Mouse (Mus musculus): ENCODE data around the gene Irf6. TPM values are rescaled to one million over a fixed set of nuclear protein-coding genes. Genes with fewer than 3 reads are reported as not detected.

Gene Irf6
- polyA plus RNA-seq, 1 experiment = 25.9 TPM

DNA sequence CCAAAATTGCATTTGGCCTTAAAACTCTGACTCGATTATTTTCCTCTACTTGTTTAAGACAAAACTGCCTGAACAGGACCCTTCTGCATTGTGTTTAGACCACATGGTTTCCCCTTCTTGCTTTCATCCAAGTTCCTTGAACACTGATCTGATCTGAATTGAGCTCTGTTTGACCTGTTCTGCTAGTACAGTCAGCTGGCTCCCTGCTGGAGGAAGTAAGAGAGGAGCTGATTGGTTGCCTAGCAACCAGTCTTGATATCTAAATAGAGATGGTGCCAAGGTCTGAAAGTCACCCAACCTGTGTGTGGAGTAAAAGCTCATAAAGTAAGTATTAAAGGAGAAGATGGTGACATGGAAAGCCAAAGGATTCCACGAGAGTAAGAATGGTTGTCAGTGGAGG is 16.9 kb downstream of the Irf6 start:
- no peak overlapping the region for H3K4me3 ChIP-seq (replicated peaks; ENCODE audit: extremely low read depth, low read depth, low read length)
- H3K4me1 ChIP-seq (ENCODE audit: control insufficient read depth, insufficient read depth, low read length) = peaks cover 8% of the 10 kb centered on the region; the same call in 1 of the 2 replicates
- 33% methylated on average over 2 of the region's 2 CpGs for WGBS
- no peak for DNase-seq
- TF ChIP-seq POLR2A (IDR thresholded peaks at IDR 0.05; ENCODE audit: borderline replicate concordance, extremely low read depth, low read depth, low read length) (no peak), CTCF (IDR thresholded peaks at IDR 0.05; ENCODE audit: insufficient read depth, low read length) (no peak)

DNA sequence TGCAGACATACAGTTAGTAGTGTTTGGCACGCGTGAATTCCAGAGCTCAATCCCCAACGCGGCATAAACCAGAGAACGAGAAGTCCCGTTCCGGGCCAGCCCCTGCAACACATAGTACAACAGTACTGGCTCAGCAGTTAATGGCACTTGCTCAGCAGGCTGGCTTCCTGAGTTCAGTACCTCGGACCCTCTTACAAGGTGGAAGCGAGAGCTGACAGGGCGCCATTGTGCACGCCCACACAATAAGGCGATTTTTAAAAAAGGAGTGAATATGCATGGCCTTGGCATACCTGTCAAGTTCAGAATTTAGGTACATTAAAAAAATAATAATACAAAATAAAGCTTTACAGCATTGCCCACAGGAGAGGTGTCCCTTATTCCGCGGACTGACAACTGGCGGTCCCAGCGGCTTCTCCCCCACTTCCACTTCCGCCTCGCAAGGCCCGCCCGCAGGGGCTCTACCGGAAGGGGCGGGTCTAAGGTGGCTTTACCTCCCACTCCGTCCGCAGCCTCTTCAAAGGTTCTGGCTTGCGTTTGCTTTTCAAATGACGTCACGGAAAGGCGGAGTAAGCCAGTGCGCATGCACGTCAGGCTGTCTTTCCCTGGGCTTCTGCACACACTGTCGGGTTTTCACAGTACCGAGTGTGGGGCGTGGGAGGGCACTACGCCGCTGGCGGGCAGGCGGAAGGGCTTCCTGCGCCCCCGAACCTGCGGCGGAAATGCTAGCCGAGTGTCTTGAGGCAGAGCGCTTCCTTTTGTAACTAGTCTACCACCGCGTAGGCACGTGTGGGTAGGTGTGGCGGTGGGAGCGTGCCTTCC is 20.3 kb downstream of the Irf6 start:
- H3K4me1 ChIP-seq (ENCODE audit: control insufficient read depth, insufficient read depth, low read length) = peaks cover 10% of the 10 kb centered on the region; the same call in 1 of the 2 replicates
- WGBS = under 1% methylated on average over 48 of the region's 48 CpGs
- peak; percentile 96 for DNase-seq
- peak overlapping the region; percentile 93 for H3K4me3 ChIP-seq (replicated peaks; ENCODE audit: extremely low read depth, low read depth, low read length)
- TF ChIP-seq POLR2A (IDR thresholded peaks at IDR 0.05; ENCODE audit: borderline replicate concordance, extremely low read depth, low read depth, low read length) (peak; percentile 91; the same call in 1 of the 2 replicates), CTCF (IDR thresholded peaks at IDR 0.05; ENCODE audit: insufficient read depth, low read length) (no peak)

- Histone ChIP-seq H3K4me3 (replicated peaks; ENCODE audit: extremely low read depth, low read depth, low read length) (peak overlapping the region; percentile 89), H3K4me1 (ENCODE audit: control insufficient read depth, insufficient read depth, low read length) (peaks cover 10% of the 10 kb centered on the region; the same call in 1 of the 2 replicates)
- whole genome bisulfite sequencing = 13% methylated on average over 9 of the region's 9 CpGs
- TF ChIP-seq POLR2A (IDR thresholded peaks at IDR 0.05; ENCODE audit: borderline replicate concordance, extremely low read depth, low read depth, low read length) (no peak), CTCF (IDR thresholded peaks at IDR 0.05; ENCODE audit: insufficient read depth, low read length) (no peak)
- DNase-seq = no peak
Measured at GRCm38 (mm10) chr1:193173810-193174129, 20.9 kb downstream of the Irf6 start.

- DNase-seq = no peak
- WGBS = 64% methylated on average over 13 of the region's 13 CpGs
- Histone ChIP-seq H3K4me1 (ENCODE audit: control insufficient read depth, insufficient read depth, low read length) (peaks cover 10% of the 10 kb centered on the region; the same call in 1 of the 2 replicates), H3K4me3 (replicated peaks; ENCODE audit: extremely low read depth, low read depth, low read length) (no peak overlapping the region)
- TF ChIP-seq POLR2A (IDR thresholded peaks at IDR 0.05; ENCODE audit: borderline replicate concordance, extremely low read depth, low read depth, low read length) (no peak), CTCF (IDR thresholded peaks at IDR 0.05; ENCODE audit: insufficient read depth, low read length) (no peak)
Measured at GRCm38 (mm10) chr1:193174143-193174733, 21.3 kb downstream of the Irf6 start.

DNA sequence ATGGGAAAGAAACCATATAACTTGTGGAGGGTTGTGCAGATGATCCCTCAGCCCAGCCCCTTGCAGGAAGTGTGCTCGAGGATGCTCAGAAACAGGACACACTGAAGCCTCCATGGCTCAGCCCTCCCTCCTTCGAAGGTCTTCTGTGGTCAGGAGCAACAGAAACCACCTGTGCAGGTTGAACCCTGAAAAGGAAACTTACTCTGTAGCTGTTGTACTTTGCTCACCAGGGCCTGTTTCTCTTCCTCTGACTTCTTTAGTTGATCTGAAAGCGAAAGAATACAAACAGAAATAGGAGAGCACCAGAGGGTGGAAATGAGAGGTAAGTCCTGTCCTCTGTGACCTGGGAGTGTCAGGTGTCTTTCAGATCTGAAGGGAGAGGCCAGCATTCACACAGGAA is 28.2 kb downstream of the Irf6 start:
- DNase-seq = no peak
- no peak overlapping the region for H3K4me3 ChIP-seq (replicated peaks; ENCODE audit: extremely low read depth, low read depth, low read length)
- H3K4me1 ChIP-seq (ENCODE audit: control insufficient read depth, insufficient read depth, low read length) = no peaks in the 10 kb centered on the region
- WGBS = 71% methylated on average over 3 of the region's 3 CpGs
- no peak for TF ChIP-seq POLR2A (IDR thresholded peaks at IDR 0.05; ENCODE audit: borderline replicate concordance, extremely low read depth, low read depth, low read length)
- no peak for TF ChIP-seq CTCF (IDR thresholded peaks at IDR 0.05; ENCODE audit: insufficient read depth, low read length)

GRCm38 (mm10) chr1:193188257-193188656 is 35.3 kb downstream of the Irf6 start:
- no peaks in the 10 kb centered on the region for H3K4me1 ChIP-seq (ENCODE audit: control insufficient read depth, insufficient read depth, low read length)
- no peak overlapping the region for H3K4me3 ChIP-seq (replicated peaks; ENCODE audit: extremely low read depth, low read depth, low read length)
- 64% methylated on average over 6 of the region's 6 CpGs for WGBS
- no peak for TF ChIP-seq POLR2A (IDR thresholded peaks at IDR 0.05; ENCODE audit: borderline replicate concordance, extremely low read depth, low read depth, low read length)
- TF ChIP-seq CTCF (IDR thresholded peaks at IDR 0.05; ENCODE audit: insufficient read depth, low read length) = no peak
- no peak for DNase-seq

DNA sequence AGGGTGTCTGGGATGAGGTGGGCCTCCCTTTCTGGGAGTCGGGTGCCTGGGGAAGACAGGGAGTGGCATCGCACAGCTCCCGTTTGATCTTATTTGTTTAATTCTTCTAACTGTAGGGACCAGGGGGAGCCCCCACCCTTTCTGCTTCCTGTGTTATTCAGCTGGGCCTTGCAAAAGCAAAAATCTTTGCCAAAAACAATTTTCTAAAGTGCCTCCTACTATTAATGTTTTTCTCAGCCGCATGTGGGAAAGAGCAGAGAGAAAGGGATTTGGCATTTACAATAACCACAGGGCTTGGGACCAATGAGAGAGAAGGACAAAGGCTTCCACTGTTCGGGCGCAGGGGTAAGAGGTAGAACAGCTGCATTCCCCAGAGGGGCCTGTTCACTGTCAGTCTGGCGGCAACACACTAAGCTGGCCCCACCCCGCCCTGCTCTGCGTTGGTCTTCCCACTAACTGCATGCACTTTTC is 36.3 kb downstream of the Irf6 start:
- H3K4me3 ChIP-seq (replicated peaks; ENCODE audit: extremely low read depth, low read depth, low read length) = no peak overlapping the region
- H3K4me1 ChIP-seq (ENCODE audit: control insufficient read depth, insufficient read depth, low read length) = no peaks in the 10 kb centered on the region
- WGBS = 12% methylated on average over 9 of the region's 9 CpGs
- no peak for TF ChIP-seq POLR2A (IDR thresholded peaks at IDR 0.05; ENCODE audit: borderline replicate concordance, extremely low read depth, low read depth, low read length)
- TF ChIP-seq CTCF (IDR thresholded peaks at IDR 0.05; ENCODE audit: insufficient read depth, low read length) = no peak
- DNase-seq = no peak

GRCm38 (mm10) chr1:193189771-193190170 is 36.9 kb downstream of the Irf6 start:
- DNase-seq = no peak
- H3K4me1 ChIP-seq (ENCODE audit: control insufficient read depth, insufficient read depth, low read length) = no peaks in the 10 kb centered on the region
- WGBS = 24% methylated on average over 3 of the region's 3 CpGs
- H3K4me3 ChIP-seq (replicated peaks; ENCODE audit: extremely low read depth, low read depth, low read length) = no peak overlapping the region
- TF ChIP-seq CTCF (IDR thresholded peaks at IDR 0.05; ENCODE audit: insufficient read depth, low read length) = no peak
- TF ChIP-seq POLR2A (IDR thresholded peaks at IDR 0.05; ENCODE audit: borderline replicate concordance, extremely low read depth, low read depth, low read length) = no peak

- Histone ChIP-seq H3K4me1 (ENCODE audit: control insufficient read depth, insufficient read depth, low read length) (no peaks in the 10 kb centered on the region), H3K4me3 (replicated peaks; ENCODE audit: extremely low read depth, low read depth, low read length) (no peak overlapping the region)
- 63% methylated on average over 7 of the region's 7 CpGs for WGBS
- DNase-seq = no peak
- TF ChIP-seq CTCF (IDR thresholded peaks at IDR 0.05; ENCODE audit: insufficient read depth, low read length) (no peak), POLR2A (IDR thresholded peaks at IDR 0.05; ENCODE audit: borderline replicate concordance, extremely low read depth, low read depth, low read length) (no peak)
Measured at GRCm38 (mm10) chr1:193191675-193192283, 38.9 kb downstream of the Irf6 start.

All from lung, adult 2 months (tissue).